ENCODE assay signal across 8 mouse cellular contexts in genomic region chrX:101527356-101527755, GRCm38 (mm10). TPM values are rescaled to one million over a fixed set of nuclear protein-coding genes. Genes with fewer than 3 reads are reported as not detected.
DNase-seq lines count a peak whose midpoint lies in the region; ATAC-seq and TF ChIP-seq lines count a peak whose summit lies in the region.

No protein-coding gene starts in this region.

- no peaks in the 10 kb centered on the region for H3K27me3 ChIP-seq in lung, embryonic 15.5 days
- H3K27me3 ChIP-seq in neural tube, embryonic 15.5 days (replicated peaks), result no peaks in the 10 kb centered on the region

- 32% methylated on average over 9 of the region's 9 CpGs for WGBS in lung, embryonic 15.5 days
- WGBS in neural tube, embryonic 15.5 days, result 61% methylated on average over 9 of the region's 9 CpGs

- H3K4me3 ChIP-seq in lung, embryonic 15.5 days, result peak overlapping the region; percentile 25
- H3K4me3 ChIP-seq in neural tube, embryonic 15.5 days (replicated peaks), result no peak overlapping the region

- no peak for ATAC-seq in lung, embryonic 15.5 days (ENCODE audit: borderline replicate concordance, extremely low read depth, low FRiP score, low TSS enrichment)
- ATAC-seq in neural tube, embryonic 15.5 days (ENCODE audit: low FRiP score), result no peak

- TF ChIP-seq CTCF in brain, embryonic 14.5 days (IDR thresholded peaks at IDR 0.05; ENCODE audit: borderline replicate concordance, extremely low read depth, insufficient read depth, insufficient read length), result no peak

- no peaks in the 10 kb centered on the region for H3K4me1 ChIP-seq in lung, embryonic 15.5 days
- no peaks in the 10 kb centered on the region for H3K4me1 ChIP-seq in neural tube, embryonic 15.5 days

- TF ChIP-seq POLR2A in brain, embryonic 14.5 days (IDR thresholded peaks at IDR 0.05; ENCODE audit: borderline replicate concordance, extremely low read depth, insufficient read depth, insufficient read length, poor library complexity, severe bottlenecking), result no peak

- no peak overlapping the region for H3K27ac ChIP-seq in lung, embryonic 15.5 days
- H3K27ac ChIP-seq in neural tube, embryonic 15.5 days (replicated peaks), result no peak overlapping the region

- DNase-seq in cerebellum, adult 9-10 months, result peak; percentile 13
- no peak for DNase-seq in cerebellum, adult 11 months
- peak; percentile 2 for DNase-seq in brain, embryonic 14.5 days (ENCODE audit: low read depth)
- DNase-seq in heart, postnatal 10 days, result peak; percentile 18 to 22
- no peak for DNase-seq in left cerebral cortex, adult 9 months (ENCODE audit: low spot score in 2 of 2)
- no peak for DNase-seq in cerebellum, adult 9-11 months

- H3K9me3 ChIP-seq in lung, embryonic 15.5 days, result no peaks in the 10 kb centered on the region
- no peaks in the 10 kb centered on the region for H3K9me3 ChIP-seq in neural tube, embryonic 15.5 days (replicated peaks)

- H3K36me3 ChIP-seq in lung, embryonic 15.5 days, result no peaks in the 10 kb centered on the region
- H3K36me3 ChIP-seq in neural tube, embryonic 15.5 days, result no peaks in the 10 kb centered on the region

- no peak overlapping the region for H3K9ac ChIP-seq in lung, embryonic 15.5 days
- no peak overlapping the region for H3K9ac ChIP-seq in neural tube, embryonic 15.5 days (replicated peaks)

- H3K4me2 ChIP-seq in lung, embryonic 15.5 days, result no peak overlapping the region; the same call in 1 of the 2 replicates
- no peak overlapping the region for H3K4me2 ChIP-seq in neural tube, embryonic 15.5 days

- intact Hi-C loops in heart, postnatal 10 days (cut with DNase I), result no loop called here

RNA-seq across cellular contexts. Expression of gene Taf1, which starts 5.2 kb away (rescaled TPM):
- 18.9 and 36.1 TPM in 2 replicates for polyA plus RNA-seq in brain, embryonic 14.5 days (2012; rRNA removed)
- total RNA-seq in heart, postnatal 10 days (2021), result 10 to 100 TPM; 18.9 to 22.0 TPM
- 12.4 and 14.7 TPM in 2 replicates for polyA plus RNA-seq in lung, embryonic 15.5 days (2015; fragmentation: Nextera tagmentation; extraction: Ambion mirVana)
- 12.8 and 13.0 TPM in 2 replicates for polyA plus RNA-seq in neural tube, embryonic 15.5 days (2015; fragmentation: Nextera tagmentation; extraction: Ambion mirVana)

Comparison
In these comparisons a context has a peak if more than half of its experiments do, and no peak if none do; other contexts are left out.
1. DNase-seq: peak in cerebellum, adult 9-10 months (single experiment), brain, embryonic 14.5 days (single experiment) and heart, postnatal 10 days (2 of 2); none in cerebellum, adult 11 months (single experiment), left cerebral cortex, adult 9 months (0 of 2) and cerebellum, adult 9-11 months (single experiment).